Mouse (Mus musculus) lung, embryonic 14.5 days (tissue): ENCODE data around the gene Rad9a. TPM values are rescaled to one million over a fixed set of nuclear protein-coding genes. Genes with fewer than 3 reads are reported as not detected.

Source experiments
- ATAC-seq: fragments of 200-750 bp; cut with Nextera tagmentation; 2 replicates; pipeline ENCODE4 v1.8.0; 2017; ENCODE audit warnings: mild to moderate bottlenecking, moderate TSS enrichment, moderate library complexity; ENCODE audit not compliant: insufficient read depth
- DNase-seq: peaks from one replicate; pipeline ENCODE4 v3.0.0-alpha.2; 2015
- H3K27ac ChIP-seq: fragments of 300-500 bp; sonication (generic); 2 replicates; pipeline ENCODE4 v1.5.1; 2014; ENCODE audit warnings: low read depth, mild to moderate bottlenecking, moderate library complexity
- H3K27me3 ChIP-seq: fragments of 300-500 bp; sonication (generic); 2 replicates; pipeline ENCODE4 v1.6.1; 2014; ENCODE audit warnings: low read length, control low read depth; ENCODE audit not compliant: insufficient read depth
- H3K36me3 ChIP-seq: fragments of 300-500 bp; sonication (generic); 2 replicates; pipeline ENCODE4 v1.6.1; 2014; ENCODE audit warnings: control low read depth; ENCODE audit not compliant: insufficient read depth
- H3K4me1 ChIP-seq: fragments of 300-500 bp; sonication (generic); 2 replicates; pipeline ENCODE4 v1.6.1; 2014; ENCODE audit warnings: antibody characterized with exemption, control low read depth; ENCODE audit not compliant: insufficient read depth
- H3K4me2 ChIP-seq: fragments of 300-500 bp; sonication (generic); 2 replicates; pipeline ENCODE4 v1.6.1; 2014; ENCODE audit warnings: mild to moderate bottlenecking
- H3K4me3 ChIP-seq: fragments of 300-500 bp; sonication (generic); 2 replicates; pipeline ENCODE4 v1.5.1; 2014; ENCODE audit warnings: low read depth, low read length
- H3K9ac ChIP-seq: fragments of 300-500 bp; sonication (generic); 2 replicates; pipeline ENCODE4 v1.6.1; 2014
- H3K9me3 ChIP-seq: fragments of 300-500 bp; sonication (generic); 2 replicates; pipeline ENCODE4 v1.6.1; 2016; ENCODE audit warnings: low read depth, low read length, control low read depth
- CTCF ChIP-seq: IDR thresholded peaks from 2 replicates; pipeline ENCODE4 v1.5.1; 2016; ENCODE audit warnings: antibody characterized with exemption, low read depth
- WGBS: fragments of 180-500 bp; shearing (Covaris S2); extraction: QIAGEN DNeasy Blood & Tissue Kit; methylation state at CpG from one replicate; pipeline ENCODE4 v1.1.7; 2014; 5-methylcytosine and 5-hydroxymethylcytosine counted together
- polyA plus RNA-seq: library from polyadenylated mRNA; unstranded; fragments of >200 nt; fragmentation: Nextera tagmentation; extraction: Ambion mirVana; gene quantifications from 2 replicates; pipeline ENCODE4 v1.2.1, GENCODE M21; 2014

The Rad9a gene
- polyA plus RNA-seq, 1 experiment from 2014 or later, result 47.4 TPM

GRCm38 (mm10) chr19:4214771-4215450 lies 13.4 kb upstream of the Rad9a start:
- ATAC-seq, result peak; percentile 40
- Histone ChIP-seq H3K4me3 (peak overlapping the region; percentile 85), H3K27ac (peak overlapping the region; percentile 88), H3K9ac (peak overlapping the region; percentile 89), H3K4me1 (peaks cover 26% of the 10 kb centered on the region), H3K4me2 (peak overlapping the region; percentile 96), H3K27me3 (0 out of 2 replicates have a peak, but pooled peaks cover 6% of the 10 kb centered on the region), H3K36me3 (no peaks in the 10 kb centered on the region), H3K9me3 (no peaks in the 10 kb centered on the region)
- DNase-seq, result peak; percentile 62
- no peak for TF ChIP-seq CTCF
- 0% methylated on average over 49 of the region's 81 CpGs for WGBS

GRCm38 (mm10) chr19:4214071-4214770 lies 12.8 kb upstream of the Rad9a start, which contains the start of the genes Clcf1 and AC109138.7:
TSS of gene Clcf1 (plus strand) at chr19:4214238.
TSS of gene AC109138.7 (plus strand) at chr19:4214357.
- WGBS, result under 1% methylated on average over 48 of the region's 49 CpGs
- peak; percentile 52 for ATAC-seq

GRCm38 (mm10) chr19:4213524-4213974 lies 12.1 kb upstream of the Rad9a start:
- H3K9me3 ChIP-seq, result no peaks in the 10 kb centered on the region
- peak; percentile 50 for DNase-seq
- TF ChIP-seq CTCF, result no peak
- 0 out of 2 replicates have a peak, but pooled peaks cover 6% of the 10 kb centered on the region for H3K27me3 ChIP-seq
- 9% methylated on average over 9 of the region's 9 CpGs for WGBS
- peaks cover 23% of the 10 kb centered on the region for H3K4me1 ChIP-seq
- no peak; the same call in 1 of the 2 replicates for ATAC-seq
- peak overlapping the region; percentile 85 for H3K4me3 ChIP-seq
- peak overlapping the region; percentile 96 for H3K4me2 ChIP-seq
- H3K9ac ChIP-seq, result peak overlapping the region; percentile 89
- H3K36me3 ChIP-seq, result no peaks in the 10 kb centered on the region
- peak overlapping the region; percentile 88 for H3K27ac ChIP-seq

More at GRCm38 (mm10) chr19:4214071-4214770, 12.8 kb upstream of the Rad9a start, which contains the start of the genes Clcf1 and AC109138.7:
- Histone ChIP-seq H3K27ac (peak within 1 kb of the TSS; percentile 88), H3K36me3 (no peaks in the 10 kb centered on the region), H3K27me3 (0 out of 2 replicates have a peak, but pooled peaks cover 6% of the 10 kb centered on the region), H3K9ac (peak within 1 kb of the TSS; percentile 89), H3K4me3 (peak within 1 kb of the TSS; percentile 85), H3K4me2 (peak within 1 kb of the TSS; percentile 96), H3K4me1 (peaks cover 23% of the 10 kb centered on the region), H3K9me3 (no peaks in the 10 kb centered on the region)
- DNase-seq, result peak; percentile 68
- TF ChIP-seq CTCF, result no peak

GRCm38 (mm10) chr19:4211891-4212588 lies 10.6 kb upstream of the Rad9a start:
- no peak for ATAC-seq
- H3K36me3 ChIP-seq, result no peaks in the 10 kb centered on the region
- H3K4me2 ChIP-seq, result no peak overlapping the region
- H3K9me3 ChIP-seq, result no peaks in the 10 kb centered on the region
- H3K27ac ChIP-seq, result no peak overlapping the region
- H3K4me3 ChIP-seq, result no peak overlapping the region
- no peak for DNase-seq
- no peak overlapping the region for H3K9ac ChIP-seq
- no peak for TF ChIP-seq CTCF
- 49% methylated on average over 4 of the region's 4 CpGs for WGBS
- H3K27me3 ChIP-seq, result 0 out of 2 replicates have a peak, but pooled peaks cover 6% of the 10 kb centered on the region
- H3K4me1 ChIP-seq, result peaks cover 15% of the 10 kb centered on the region

GRCm38 (mm10) chr19:4208563-4208962 lies 7.1 kb upstream of the Rad9a start:
- H3K9ac ChIP-seq, result no peak overlapping the region
- H3K27me3 ChIP-seq, result peaks cover 2% of the 10 kb centered on the region; the same call in 1 of the 2 replicates
- WGBS, result 64% methylated on average over 5 of the region's 5 CpGs
- no peak overlapping the region for H3K4me3 ChIP-seq
- no peak for DNase-seq
- TF ChIP-seq CTCF, result no peak
- no peak for ATAC-seq
- no peaks in the 10 kb centered on the region for H3K36me3 ChIP-seq
- H3K9me3 ChIP-seq, result no peaks in the 10 kb centered on the region
- H3K27ac ChIP-seq, result no peak overlapping the region
- H3K4me1 ChIP-seq, result no peaks in the 10 kb centered on the region
- H3K4me2 ChIP-seq, result no peak overlapping the region

- H3K27me3 ChIP-seq, result no peaks in the 10 kb centered on the region; the same call in 1 of the 2 replicates
- TF ChIP-seq CTCF, result peak; percentile 98
- H3K4me3 ChIP-seq, result no peak overlapping the region
- H3K9ac ChIP-seq, result no peak overlapping the region
- DNase-seq (peak; percentile 85), ATAC-seq (peak; percentile 50; the same call in 1 of the 2 replicates)
- H3K4me2 ChIP-seq, result no peak overlapping the region
- 0 out of 2 replicates have a peak, but pooled peaks cover 3% of the 10 kb centered on the region for H3K4me1 ChIP-seq
- no peaks in the 10 kb centered on the region for H3K9me3 ChIP-seq
- no peaks in the 10 kb centered on the region for H3K36me3 ChIP-seq
- 2% methylated on average over 2 of the region's 2 CpGs for WGBS
- H3K27ac ChIP-seq, result no peak overlapping the region
These were observed 5.5 kb upstream of the Rad9a start for GRCm38 (mm10) chr19:4206971-4207370.
